Mouse (Mus musculus) central nervous system, embryonic 11.5 days (tissue): ENCODE data around the gene Ceacam11. TPM values are rescaled to one million over a fixed set of nuclear protein-coding genes. Genes with fewer than 3 reads are reported as not detected.

ENCODE experiments used
- polyA plus RNA-seq: library from polyadenylated mRNA; depleted of rRNA; stranded (reverse); fragments of >200 nt; gene quantifications from 2 replicates; pipeline ENCODE4 v1.2.3, GENCODE M21; 2012; rRNA removed

Ceacam11 gene
- polyA plus RNA-seq: 0.56 TPM in 1 of 2 replicates, not detected in the other

GRCm38 (mm10) chr7:17971824-17972223, at the start of gene Ceacam11:
TSS of gene Ceacam11 (plus strand) at chr7:17972124.

GRCm38 (mm10) chr7:18009589-18009988, 37.7 kb downstream of the Ceacam11 start, which contains the start of gene Ceacam13:
TSS of gene Ceacam13 (plus strand) at chr7:18009889.

Other genes starting within 250 kb of the Ceacam11 start
- gene Ceacam14, start 159.5 kb upstream of the Ceacam11 start, polyA plus RNA-seq: 0.46 TPM in 1 of 2 replicates, not detected in the other
- 0.05 TPM in 1 of 2 replicates, not detected in the other for gene Gm5155, start 100.4 kb upstream of the Ceacam11 start, polyA plus RNA-seq
- not detected in 2 replicates for gene Ceacam13, start 37.8 kb downstream of the Ceacam11 start, polyA plus RNA-seq
- gene Ceacam12, start 93.8 kb downstream of the Ceacam11 start, polyA plus RNA-seq: 0.47 TPM in 1 of 2 replicates, not detected in the other
- not detected in 2 replicates for gene Igfl3, start 204.4 kb downstream of the Ceacam11 start, polyA plus RNA-seq